Mouse (Mus musculus): ENCODE results near the gene Ggta1.

The Ggta1 gene

DNA sequence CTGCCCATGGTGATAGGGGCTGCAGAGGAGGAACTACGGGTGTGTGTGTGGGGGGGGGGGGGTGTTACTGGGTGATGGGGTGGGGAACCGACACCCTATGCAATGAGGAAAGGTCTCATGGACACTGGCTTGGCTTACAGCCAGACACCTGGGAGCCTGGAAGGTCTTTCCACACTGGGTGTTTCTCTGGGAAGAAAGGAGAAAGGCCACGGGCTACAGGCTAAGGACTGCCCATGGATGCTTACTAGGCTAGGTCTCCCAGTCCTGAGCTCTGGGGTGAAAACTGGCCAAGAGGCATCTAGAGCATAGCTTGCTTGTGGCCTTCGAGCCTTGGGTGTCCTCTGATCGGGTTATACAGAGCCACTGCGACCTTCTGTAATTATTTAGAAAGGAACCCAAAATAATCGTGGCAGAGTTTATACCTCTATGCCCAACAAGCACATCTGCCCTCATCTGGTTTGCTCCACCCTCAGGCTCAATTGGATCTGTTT, at the start of gene Ggta1:
TSS of gene Ggta1 (minus strand) at position 441 of the 491 bp plus-strand sequence.
- DNase-seq (ENCODE audit: low read depth, low spot score): peak; percentile 25

DNA sequence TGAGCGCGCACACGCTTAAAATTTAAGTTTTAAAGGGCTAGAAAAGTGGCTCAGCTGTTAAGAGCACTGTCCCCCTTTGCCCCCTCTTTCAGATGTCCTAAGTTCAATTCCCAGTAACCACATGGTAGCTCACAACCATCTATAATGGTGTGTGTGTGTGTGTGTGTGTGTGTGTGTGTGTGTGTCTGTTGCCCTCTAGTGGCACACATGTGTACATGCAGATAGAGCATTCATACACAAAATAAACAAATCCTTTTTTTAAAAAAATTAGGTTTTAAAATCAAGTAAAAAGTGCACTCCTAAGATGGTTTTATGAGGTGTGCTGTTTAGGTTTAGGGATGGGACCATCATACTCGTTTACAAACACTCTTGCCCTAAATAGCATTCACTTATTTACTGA, 49.2 kb upstream of the Ggta1 start:
- DNase-seq (ENCODE audit: low read depth, low spot score): no peak

DNA sequence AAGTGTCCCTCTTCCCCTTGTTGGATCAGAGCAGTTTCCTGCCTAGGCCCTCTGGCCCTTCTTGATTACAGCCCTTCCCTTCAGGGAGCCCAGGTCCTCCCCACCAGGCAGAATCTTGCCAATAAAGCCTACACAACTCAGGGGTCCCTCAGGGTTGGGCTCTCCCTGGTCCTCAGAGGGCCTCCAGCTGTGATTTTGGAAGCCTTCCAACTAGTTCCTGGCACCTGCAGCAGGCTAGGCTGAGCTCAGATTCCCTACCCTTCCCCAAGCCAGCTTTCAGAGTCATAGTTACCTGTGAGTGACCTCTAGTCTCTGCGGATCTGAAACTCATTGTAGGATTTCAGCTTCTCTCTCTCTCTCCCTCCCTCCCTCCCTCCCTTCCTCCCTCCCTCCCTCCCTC, 47.9 kb upstream of the Ggta1 start:
- DNase-seq (ENCODE audit: low read depth, low spot score): no peak

DNA sequence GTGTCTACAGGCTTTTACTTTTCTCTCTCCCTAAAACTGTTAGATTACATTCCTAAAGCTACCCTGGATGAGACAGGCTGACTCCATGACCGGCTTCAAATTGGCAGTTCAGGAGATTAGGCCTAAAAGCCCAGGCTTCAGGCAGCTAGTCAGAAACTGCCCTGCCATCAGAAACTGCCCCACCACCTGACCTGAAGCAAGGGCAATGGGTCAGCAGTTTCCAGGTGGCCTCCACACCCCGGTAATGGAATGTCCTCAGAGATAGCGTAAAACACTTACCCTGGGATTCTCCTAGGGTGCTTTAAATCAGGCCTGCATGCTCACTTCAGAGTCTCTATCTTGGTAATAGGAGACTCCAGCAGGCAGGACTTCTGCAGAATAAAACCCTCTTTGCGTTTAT, 46.9 kb upstream of the Ggta1 start:
- DNase-seq (ENCODE audit: low read depth, low spot score): no peak

DNA sequence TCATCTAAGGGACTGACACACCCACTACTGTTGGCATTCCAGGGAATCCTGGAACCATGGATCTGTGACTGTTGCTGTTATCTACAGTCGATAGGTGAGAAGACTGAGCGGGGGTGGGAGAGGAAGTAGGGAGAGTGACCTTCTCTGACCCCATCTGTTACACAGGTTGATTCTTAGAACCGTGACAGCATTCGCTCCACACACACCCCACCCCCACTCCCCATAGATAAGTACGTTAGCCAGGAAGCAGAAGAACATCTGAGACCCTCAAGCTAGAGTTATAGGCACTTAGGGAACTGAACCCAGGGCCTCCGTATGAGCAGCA, 46.3 kb upstream of the Ggta1 start:
- DNase-seq (ENCODE audit: low read depth, low spot score): no peak

DNA sequence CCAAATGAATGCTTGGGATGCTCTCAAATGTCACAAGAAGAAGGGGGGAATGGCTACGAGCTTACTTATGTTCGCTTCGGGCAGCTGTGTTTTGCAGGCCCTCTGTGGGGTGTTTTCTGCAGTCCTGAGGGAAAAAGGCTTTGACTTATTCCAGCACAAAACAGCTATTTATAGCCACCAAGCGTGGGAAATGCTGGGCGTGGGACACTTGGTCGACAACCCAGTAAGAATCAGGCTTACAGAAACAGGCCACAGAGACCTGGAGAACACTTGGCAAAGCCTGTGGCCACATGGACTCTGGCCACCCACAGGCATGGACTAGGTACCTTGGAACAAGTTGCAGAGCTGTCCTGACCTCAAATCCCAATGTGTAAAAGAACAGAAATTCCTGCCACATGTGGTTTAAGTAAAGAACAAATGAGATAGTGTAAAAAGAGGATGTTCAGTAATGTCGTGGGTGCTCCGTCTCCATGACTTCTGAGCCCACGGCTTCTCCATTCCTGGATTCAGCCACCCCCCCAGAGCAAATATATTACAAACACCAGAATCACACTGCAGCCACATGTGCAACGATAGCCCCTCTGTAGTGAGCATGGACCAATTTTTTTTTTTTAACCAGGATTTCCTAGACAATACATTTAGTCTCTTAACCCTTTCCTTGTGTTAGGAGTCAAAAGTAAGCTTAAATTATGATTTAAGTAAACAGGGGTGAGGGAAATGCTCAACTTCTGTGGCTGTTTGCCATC, 45.7 kb upstream of the Ggta1 start:
- DNase-seq (ENCODE audit: low read depth, low spot score): no peak

DNA sequence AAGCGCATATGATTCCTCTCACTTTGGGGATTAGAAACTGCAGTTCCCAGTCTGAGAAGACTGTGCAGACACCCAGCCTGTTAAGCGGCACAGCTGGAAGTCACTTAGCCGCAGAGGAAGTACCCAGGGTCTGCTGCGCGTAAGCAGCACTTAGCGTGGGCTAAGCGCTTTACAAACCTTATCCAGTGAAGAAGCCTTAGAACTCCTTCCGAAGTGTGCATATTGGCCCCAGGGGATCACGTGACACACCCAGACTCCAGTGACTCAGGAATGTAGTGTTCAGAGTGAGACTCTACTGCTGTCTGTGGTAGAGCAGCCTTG, 44.1 kb upstream of the Ggta1 start:
- DNase-seq (ENCODE audit: low read depth, low spot score): peak; percentile 81

DNA sequence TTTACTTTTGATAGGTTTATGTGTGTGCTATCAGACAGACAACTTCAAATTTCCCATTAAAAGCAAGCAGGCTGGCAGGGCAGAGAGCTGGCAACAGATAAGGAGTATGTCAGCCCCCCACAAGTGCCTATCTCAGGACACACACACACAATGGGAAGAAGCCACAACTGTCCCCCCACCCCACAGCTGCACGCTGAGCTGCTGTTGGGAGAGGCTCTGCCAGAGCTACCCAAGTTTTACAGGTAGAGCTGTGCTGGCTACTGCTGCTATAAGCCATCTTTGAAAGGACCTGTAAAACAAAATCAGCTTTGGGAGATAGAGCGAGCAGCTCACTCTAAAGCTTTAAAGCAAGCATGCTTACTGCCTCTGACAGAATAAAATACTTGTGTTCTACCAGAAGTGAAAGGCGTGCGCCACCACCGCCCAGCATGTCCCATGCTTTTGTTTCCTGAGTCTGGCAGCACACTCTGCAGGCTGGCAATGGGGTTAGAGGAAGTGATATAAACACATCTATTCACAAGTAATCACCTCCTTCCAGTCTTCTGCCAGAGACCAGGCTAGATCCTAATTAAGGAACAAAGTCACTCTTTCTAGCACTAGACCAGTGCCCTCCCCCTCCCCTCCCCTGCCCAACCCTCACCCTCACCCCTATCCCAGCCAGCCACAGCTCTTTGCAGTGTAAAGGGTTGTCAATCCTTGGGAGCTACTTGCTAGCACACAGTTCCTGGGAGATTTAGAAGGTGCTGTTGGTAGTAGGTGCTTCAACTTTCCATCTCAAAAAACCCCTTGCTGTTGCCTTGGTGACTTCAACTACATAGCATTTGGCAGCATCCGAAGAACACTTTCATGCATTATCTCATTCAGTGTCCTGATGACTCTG, 43.5 kb upstream of the Ggta1 start:
- peak; percentile 59 for DNase-seq (ENCODE audit: low read depth, low spot score)

DNA sequence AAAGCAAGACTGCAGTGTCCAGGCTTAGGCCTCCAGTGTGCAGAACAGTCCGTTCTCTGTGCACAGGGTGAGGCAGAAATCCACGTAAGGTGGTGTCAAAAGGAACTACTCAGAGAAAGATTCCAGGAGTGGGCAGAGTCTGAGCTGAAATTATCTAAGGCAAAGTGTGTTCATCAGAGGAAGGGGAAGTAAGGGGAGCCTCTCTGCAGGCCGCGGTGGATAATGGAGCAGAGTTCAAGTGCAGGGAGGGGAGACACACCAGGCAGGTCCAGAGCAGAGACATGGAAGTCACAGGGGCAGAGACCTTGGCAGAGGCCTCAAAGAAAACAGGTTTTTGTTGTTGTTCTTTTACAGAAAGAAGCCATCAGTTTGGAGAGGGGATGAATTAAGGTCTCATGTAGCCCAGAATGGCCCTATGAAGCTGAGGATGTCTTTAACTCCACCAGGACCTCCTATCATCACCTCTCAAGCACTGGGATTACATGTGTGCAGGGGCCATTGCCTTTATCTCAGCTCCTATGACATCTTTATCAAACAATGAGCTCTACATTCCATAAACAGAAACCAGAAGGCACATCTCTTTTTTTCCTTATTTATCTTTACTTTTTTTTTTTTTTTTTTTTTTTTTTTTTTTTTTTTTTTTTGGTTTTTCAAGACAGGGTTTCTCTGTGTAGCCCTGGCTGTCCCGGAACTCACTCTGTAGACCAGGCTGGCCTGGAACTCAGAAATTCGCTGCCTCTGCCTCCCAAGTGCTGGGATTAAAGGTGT, 42.7 kb upstream of the Ggta1 start:
- no peak for DNase-seq (ENCODE audit: low read depth, low spot score)

DNA sequence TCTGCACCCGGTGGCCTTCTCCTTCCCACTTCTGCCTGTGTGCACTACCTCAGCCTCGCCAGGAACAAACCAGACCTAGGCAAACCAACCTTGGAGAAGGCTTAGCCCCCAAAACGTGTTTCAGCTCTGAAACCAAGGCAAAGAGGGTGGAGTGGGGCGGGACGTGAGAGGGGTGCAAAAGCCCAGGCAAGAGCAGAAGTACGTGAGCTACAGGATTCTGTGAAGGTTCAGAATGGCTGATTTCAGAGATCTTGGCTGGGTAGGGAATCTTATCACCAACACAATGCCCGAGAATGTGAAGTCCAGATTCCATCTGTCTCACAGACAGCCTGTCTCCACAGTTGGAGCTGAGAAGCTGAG, 41.4 kb upstream of the Ggta1 start:
- DNase-seq (ENCODE audit: low read depth, low spot score): no peak

DNA sequence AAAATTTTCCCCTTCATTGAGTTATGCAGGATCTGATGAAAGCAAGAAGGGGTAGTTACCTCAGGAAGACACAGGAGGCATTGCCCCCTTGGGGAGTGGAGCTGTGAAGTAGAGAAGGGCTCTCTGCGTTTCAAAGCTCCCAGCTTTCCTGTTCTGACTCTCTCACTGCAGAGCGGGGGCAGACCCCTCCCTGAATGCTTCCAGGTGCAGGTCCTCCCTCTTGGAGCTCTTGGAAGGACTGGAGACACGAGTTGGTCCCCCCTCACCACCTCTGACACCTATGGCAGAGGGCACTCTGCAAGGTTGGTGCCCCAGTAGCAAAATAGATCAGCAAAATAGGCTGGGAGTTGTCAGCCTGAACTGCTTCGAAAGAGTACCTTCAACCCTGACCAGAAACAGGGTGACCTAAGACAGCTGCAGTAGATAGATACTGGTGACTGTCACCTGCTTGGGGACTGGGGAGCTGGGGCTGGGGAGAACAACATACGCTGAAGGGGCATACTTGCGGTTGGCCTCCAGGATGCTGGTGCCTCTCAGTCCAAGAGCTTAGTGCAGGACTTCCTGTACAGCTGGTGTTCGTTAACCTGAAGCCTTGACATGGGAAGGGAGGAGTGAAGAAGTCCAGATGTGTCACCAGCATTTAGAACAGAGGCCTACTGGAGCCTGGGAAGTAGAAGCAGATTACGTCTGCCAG, 40.8 kb upstream of the Ggta1 start:
- peak; percentile 31 for DNase-seq (ENCODE audit: low read depth, low spot score)

DNA sequence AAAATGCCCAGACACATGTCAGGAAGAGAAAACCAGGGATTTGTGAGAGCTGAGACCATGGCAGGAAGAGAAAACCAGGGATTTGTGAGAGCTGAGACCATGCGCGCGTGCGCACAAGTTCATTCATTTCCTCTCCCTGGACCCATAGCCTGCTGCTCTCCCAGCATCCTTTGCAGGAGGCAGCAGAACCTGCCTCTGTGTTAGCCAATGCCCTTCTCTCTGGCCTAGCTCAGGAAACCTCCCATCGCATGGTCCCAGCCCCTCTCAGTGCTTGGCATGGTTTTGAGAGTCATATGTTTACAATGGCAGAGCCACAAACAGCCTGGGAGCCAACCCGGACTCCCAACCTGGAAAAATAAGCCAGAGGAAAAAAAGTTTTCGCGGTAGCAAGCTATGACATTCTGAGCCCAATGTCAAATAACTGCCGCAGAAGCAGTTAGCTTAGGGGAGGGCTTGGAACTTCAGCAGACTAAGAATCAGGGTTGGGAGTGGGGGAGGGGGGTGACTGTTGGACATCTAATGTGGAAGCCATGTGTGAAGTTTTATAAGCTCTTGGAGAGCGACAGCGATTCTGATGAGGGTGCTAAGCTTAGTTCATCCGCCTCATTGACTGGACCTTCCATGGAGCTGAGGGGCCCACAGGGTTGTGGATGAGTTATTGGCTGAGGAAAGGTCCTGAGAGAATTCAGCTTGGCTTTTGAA, 40.1 kb upstream of the Ggta1 start:
- DNase-seq (ENCODE audit: low read depth, low spot score): no peak

DNA sequence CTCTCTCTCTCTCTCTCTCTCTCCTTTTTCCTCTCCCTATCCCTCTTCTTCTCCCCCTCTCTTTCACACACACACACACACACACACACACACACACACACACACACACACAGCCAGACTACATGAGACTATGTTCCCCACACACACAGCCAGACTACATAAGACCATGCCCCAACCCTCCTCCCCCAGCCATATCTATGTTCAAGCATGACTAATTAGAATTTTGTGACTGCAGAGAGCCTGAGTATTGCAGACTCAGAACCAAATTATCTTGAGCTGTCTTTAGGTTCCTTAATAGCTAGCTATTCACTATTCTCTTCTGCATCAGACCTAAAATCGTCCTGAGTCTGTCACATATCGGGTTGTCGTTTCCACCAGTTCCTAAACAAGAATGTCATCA, 39.5 kb upstream of the Ggta1 start:
- no peak for DNase-seq (ENCODE audit: low read depth, low spot score)

DNA sequence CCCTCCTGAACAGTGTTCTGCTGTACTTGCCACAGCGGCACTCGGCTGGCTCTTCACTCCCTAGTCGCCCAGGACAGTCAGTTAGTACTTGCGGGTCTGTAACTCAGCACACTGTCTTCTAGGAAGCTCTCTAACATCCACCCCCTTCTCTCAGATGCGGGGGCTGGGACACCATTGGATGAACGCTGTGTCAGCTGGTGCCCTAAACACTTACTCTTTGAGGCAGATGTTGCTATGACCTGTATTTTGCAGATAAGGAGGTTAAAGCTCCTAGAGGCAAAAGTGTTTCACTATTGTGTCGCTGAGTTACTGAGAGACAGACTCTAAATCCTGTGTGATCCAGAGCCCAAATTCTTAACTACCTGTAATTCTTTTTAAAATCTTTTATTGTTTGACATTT, 36.4 kb upstream of the Ggta1 start:
- no peak for DNase-seq (ENCODE audit: low read depth, low spot score)

DNA sequence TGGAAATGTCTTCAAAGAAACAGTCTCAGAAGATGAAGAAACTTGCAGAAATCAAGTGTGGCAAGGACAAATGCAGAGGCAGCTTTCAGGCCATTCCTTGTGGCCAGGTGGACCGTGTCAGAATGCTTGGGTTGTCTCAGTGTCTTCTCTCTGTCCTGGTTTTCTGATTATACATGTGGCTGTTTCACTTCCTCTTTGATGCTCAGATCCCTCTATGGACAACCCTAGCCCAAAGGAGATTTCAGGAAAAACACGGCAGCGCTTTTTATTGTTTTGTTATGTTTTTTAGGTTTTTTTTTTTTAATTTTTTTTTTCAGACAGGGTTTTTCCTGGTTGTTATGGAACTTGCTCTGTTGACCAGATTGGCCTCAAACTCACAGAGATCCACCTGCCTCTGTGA, 35.9 kb upstream of the Ggta1 start:
- DNase-seq (ENCODE audit: low read depth, low spot score): no peak

DNA sequence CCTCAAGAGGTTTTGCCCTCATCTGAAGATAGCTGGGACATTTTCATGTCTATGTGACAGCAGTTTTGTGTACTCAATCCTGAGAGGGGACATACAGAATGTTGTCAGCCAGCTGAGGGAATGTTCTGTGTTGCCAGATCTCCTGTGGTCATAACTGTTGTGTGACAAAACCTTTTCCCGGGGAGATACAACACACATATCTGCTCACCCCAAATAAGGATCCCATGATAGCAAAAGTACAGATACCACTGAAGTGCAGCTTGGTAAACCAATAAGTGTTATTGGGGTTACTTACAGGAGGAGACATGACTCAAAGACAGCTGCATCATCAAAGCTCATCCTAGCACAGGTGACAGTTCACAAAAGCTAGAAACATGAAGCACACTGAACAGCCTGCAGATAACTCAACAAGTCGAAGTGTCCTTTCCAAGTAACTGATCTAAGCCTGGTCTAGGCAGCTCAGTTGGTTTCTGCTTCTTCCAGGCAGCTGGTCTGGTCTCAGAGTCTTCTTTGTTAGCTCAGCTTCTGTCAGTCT, 34.7 kb upstream of the Ggta1 start:
- DNase-seq (ENCODE audit: low read depth, low spot score): no peak

DNA sequence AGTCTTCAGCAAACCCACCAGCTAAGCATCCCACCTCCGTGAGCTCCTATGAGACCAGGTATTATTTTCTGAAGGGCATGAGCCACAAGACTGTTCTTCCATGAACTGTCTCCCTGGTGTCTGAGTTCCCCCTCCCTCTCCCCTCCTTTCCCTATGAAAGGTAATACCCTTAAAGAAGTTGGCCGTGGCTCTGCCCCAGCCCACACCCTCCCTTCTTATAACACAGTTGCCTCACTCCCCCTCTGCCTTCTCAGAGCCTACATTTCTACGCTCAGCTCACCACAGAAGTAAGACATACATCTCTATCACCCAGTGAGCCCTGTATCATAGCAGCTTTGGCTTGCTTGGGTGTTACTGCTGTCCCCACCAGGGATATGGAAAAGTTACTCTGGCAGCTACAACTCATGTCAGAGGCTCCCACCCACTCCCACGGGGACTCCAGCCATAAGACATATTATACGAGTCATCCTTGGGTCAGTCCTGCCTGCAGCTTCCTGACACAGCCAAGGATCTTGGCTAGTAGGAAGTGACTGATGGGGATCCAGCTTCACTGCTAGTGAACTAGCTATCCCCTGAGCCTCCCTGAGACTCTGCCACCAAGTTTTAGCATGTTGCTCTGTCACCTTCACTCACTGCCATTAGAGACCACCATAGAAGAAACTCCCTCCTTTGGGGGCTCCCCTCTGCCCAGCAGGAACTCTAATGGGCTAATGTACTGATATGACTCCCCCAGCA, 33.4 kb upstream of the Ggta1 start:
- no peak for DNase-seq (ENCODE audit: low read depth, low spot score)

DNA sequence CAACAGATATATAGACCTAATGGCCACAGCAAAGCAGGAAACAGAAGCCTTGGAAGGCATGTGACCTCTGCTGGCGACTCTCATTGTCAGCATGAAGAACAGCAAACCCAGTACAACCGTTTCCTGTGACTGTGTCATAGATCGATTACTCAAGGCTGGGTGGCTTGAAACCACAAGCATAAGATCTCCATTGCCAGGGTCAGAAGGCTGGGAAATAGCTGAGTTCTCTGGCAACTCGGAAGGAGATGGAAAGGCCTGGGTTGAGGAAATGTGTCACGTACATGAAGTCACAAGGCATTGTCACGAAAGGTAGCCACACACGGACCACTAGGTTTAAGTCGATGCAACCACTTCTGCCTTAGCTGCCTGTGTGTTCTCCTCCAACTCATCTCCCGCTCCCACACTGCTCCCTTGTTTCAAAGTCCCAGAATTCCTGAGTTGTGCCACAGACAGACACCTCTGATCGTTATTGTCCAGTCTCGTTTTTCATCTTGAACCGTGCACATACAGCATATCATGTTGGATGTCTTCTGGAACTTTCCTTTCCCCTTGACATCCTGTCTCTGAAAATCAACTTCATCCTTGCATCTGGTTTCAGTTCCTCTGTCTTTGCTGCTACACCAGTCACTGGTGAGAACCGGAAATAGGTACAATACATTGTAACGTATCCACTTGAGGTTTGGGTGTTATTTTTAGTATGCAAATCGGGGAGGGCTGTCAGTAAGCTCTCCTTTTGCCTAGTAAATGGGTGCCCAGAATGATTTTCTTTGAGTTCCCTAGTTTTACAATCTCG, 32.7 kb upstream of the Ggta1 start:
- DNase-seq (ENCODE audit: low read depth, low spot score): peak; percentile 84

DNA sequence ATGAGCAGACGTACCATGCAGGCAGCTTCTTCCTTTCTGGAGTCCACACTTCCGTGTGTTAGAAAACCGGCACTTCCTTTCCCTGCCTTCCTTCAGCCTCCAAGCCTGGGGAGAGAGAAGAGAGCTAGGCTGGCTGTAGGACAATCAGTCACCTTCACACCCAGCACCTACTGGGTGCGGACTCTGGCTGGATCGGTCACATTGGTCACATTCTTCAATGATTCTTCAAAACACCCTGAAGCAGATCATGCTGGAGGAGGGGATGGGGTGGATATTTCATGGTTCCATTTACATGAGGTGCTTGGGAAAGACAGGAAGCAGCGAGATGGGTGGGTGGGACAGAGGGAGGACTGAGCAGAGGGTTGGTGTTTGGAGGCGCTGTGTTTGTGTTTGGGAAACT, 30.5 kb upstream of the Ggta1 start:
- DNase-seq (ENCODE audit: low read depth, low spot score): no peak

DNA sequence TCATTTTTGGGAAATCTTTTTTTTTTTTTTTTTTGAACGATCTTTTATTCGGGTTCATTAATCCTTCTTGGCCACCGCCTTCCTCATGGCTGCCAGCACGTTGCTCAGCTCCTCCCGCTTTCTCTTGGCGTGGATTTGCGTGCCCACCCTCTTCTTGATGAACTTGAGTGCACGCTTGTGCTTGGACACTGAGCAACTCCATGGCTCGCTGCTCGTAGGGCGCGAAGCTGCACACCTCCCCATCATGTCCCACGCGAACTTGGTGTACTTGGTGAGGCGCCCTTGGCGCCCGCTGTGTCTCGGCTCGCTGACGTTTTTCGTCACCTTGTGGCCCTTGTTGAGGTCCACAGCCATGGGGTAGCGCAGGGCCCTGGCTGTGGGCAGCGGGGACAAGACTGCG, 28.1 kb upstream of the Ggta1 start:
- DNase-seq (ENCODE audit: low read depth, low spot score): no peak
